Mouse (Mus musculus) hindbrain, embryonic 11.5 days (tissue): ENCODE measurements at regions not wholly inside any gene's neighbourhood (a gene's known extent, or its start where the extent isn't known, plus 50 kb on each side); places are given as distances from the start of the nearest gene placed in this dataset.

Source experiments
- ATAC-seq: fragments of 200-750 bp; cut with Nextera tagmentation; 2 replicates; pipeline ENCODE4 v1.8.0; 2017; ENCODE audit warnings: mild to moderate bottlenecking, moderate TSS enrichment, moderate library complexity; ENCODE audit not compliant: low FRiP score
- DNase-seq: peaks from one replicate; pipeline ENCODE4 v3.0.0-alpha.2; 2015; ENCODE audit warnings: low spot score
- H3K27ac ChIP-seq: fragments of 300-500 bp; sonication (generic); 2 replicates; pipeline ENCODE4 v1.5.1; 2014; ENCODE audit warnings: mild to moderate bottlenecking, low read depth, low read length
- H3K27me3 ChIP-seq: fragments of 300-500 bp; sonication (generic); 2 replicates; pipeline ENCODE4 v1.6.1; 2014; ENCODE audit warnings: mild to moderate bottlenecking, low read length, moderate library complexity, mixed read lengths; ENCODE audit not compliant: control insufficient read depth, insufficient read depth
- H3K36me3 ChIP-seq: fragments of 300-500 bp; sonication (generic); 2 replicates; pipeline ENCODE4 v1.6.1; 2014; ENCODE audit warnings: mild to moderate bottlenecking, low read length, moderate library complexity, mixed read lengths; ENCODE audit not compliant: control insufficient read depth, insufficient read depth
- H3K4me1 ChIP-seq: fragments of 300-500 bp; sonication (generic); replicated peaks from 2 replicates; pipeline ENCODE4 v1.6.1; 2014; ENCODE audit warnings: low read length, mixed read lengths; ENCODE audit not compliant: control insufficient read depth, insufficient read depth
- H3K4me2 ChIP-seq: fragments of 300-500 bp; sonication (generic); replicated peaks from 2 replicates; pipeline ENCODE4 v1.6.1; 2014; ENCODE audit warnings: mild to moderate bottlenecking, low read depth, low read length
- H3K4me3 ChIP-seq: fragments of 300-500 bp; sonication (generic); 2 replicates; pipeline ENCODE4 v1.5.1; 2014; ENCODE audit warnings: low read depth, low read length
- H3K9ac ChIP-seq: fragments of 300-500 bp; sonication (generic); 2 replicates; pipeline ENCODE4 v1.6.1; 2014; ENCODE audit warnings: low read depth, low read length
- H3K9me3 ChIP-seq: fragments of 300-500 bp; sonication (generic); 2 replicates; pipeline ENCODE4 v1.6.1; 2016; ENCODE audit warnings: low read length; ENCODE audit not compliant: control insufficient read depth
- WGBS: fragments of 180-500 bp; shearing (Covaris S2); extraction: QIAGEN DNeasy Blood & Tissue Kit; methylation state at CpG from one replicate; pipeline ENCODE4 v1.1.7; 2014; 5-methylcytosine and 5-hydroxymethylcytosine counted together

DNA sequence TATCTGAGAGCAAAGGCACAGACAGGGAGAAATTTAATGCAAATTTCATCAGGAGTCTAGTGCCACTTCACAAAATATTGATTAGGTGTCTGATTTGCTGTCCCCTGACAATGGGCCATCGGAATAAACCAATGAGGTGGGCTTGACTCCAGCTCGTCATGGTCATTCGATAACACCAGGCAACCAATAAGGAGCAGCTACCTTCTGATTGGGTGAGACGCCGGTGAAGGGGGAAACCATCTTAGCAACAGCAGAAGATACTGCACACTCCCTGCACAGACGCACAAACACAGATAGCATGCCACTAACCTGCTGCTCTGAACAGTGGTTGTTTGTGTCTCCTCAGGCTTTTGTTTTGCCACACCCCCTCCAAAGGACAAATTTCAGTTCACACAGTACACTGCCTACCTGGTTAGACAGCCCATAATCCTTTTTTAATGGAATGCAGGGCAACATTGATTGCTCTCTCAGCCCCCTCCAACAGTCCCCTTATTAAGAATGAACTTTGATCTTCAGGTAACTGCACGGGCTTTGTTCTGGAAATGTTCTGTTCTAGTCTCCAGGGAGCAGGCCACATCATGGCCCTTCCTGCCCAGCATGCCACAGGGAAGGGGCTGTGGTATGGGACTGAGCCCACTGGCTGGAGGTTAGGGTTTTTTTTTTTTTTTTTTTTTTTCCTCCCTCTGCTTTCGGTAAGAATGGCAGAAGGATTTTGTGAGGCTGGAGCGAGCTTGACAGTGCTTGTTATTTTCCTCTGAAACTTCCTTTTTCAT lies 285.1 kb upstream of the Ubash3b start:
- Histone ChIP-seq H3K36me3 (no peaks in the 10 kb centered on the region), H3K4me1 (no peaks in the 10 kb centered on the region), H3K4me3 (no peak overlapping the region), H3K9me3 (no peaks in the 10 kb centered on the region), H3K27me3 (no peaks in the 10 kb centered on the region), H3K9ac (0 out of 2 replicates have a peak overlapping the region, but pooled peaks have one; percentile 31), H3K4me2 (no peak overlapping the region), H3K27ac (peak overlapping the region; percentile 88)
- DNase-seq (peak; percentile 30), ATAC-seq (peak; percentile 74)
- 66% methylated on average over 9 of the region's 9 CpGs for WGBS

DNA sequence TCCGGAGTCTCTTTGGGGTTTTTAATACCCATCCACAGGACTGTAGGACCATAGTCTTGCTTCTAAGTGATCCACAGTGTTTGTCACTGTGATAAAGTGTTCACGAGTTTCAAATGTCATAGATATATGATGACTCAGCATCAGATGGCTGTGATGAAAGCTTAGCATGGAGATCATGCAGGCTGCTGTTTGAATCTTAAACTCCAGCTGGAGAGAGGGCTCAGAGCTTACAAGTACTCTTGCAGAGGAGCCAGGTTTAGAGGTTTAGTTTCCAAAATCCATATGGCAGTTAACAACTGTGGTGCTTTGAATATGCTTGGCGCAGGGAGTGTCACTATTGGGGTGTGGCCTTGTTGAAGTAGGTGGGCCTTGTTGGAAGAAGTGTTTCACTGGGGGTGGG lies 280.9 kb upstream of the Ubash3b start:
- H3K4me1 ChIP-seq: no peaks in the 10 kb centered on the region
- H3K4me2 ChIP-seq: no peak overlapping the region
- DNase-seq (no peak), ATAC-seq (no peak)
- no peaks in the 10 kb centered on the region for H3K27me3 ChIP-seq
- no peak overlapping the region for H3K27ac ChIP-seq
- H3K4me3 ChIP-seq: no peak overlapping the region
- H3K9ac ChIP-seq: no peak overlapping the region
- H3K36me3 ChIP-seq: no peaks in the 10 kb centered on the region
- 94% methylated on average over 3 of the region's 3 CpGs for WGBS
- peaks cover 2% of the 10 kb centered on the region; the same call in 1 of the 2 replicates for H3K9me3 ChIP-seq

DNA sequence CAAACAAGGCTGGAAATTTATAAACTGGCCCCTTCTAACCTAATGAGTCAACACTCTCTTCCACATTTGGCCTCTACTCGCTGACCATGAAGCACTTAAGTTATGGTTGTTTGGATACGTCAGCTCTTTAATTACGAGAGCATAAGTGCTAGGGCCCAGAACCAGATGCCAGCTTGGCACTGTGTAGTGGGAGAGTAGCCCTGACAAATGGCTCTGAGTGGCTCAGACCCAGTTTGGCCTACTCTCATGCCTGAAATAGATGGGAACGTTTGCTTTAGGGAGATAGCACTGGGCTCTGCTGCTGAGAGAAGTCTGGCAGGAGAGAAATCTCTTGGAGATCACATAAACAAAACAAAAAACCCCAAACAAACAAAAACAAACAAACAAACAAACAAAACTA lies 278.5 kb upstream of the Ubash3b start:
- H3K4me3 ChIP-seq: no peak overlapping the region
- H3K4me2 ChIP-seq: no peak overlapping the region
- DNase-seq: no peak
- no peak overlapping the region for H3K27ac ChIP-seq
- 0 out of 2 replicates have a peak, but pooled peaks cover 2% of the 10 kb centered on the region for H3K36me3 ChIP-seq
- no peaks in the 10 kb centered on the region for H3K4me1 ChIP-seq
- ATAC-seq: no peak
- H3K9ac ChIP-seq: no peak overlapping the region
- H3K9me3 ChIP-seq: peaks cover 2% of the 10 kb centered on the region; the same call in 1 of the 2 replicates
- 89% methylated on average over 4 of the region's 4 CpGs for WGBS
- H3K27me3 ChIP-seq: no peaks in the 10 kb centered on the region

DNA sequence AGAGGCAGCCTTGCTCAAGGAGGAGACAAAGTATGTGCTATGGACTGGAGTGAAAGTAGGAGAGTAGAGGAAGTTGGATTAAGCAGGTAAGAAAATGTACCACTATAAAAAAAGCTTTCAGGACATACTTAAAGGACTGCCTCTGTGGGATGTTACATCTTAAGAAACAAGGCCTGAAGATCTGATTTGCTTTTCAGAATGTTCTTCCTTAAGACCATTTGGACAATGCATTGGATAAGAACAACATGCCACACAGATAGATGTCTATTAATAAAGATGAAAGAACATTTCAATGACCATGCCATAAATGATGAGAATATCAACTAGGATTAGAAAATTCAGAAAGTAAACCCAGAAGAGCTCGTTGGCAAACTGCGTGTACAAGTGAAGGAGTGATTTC lies 276.6 kb upstream of the Ubash3b start:
- Histone ChIP-seq H3K4me1 (no peaks in the 10 kb centered on the region), H3K9ac (no peak overlapping the region), H3K9me3 (peaks cover 2% of the 10 kb centered on the region; the same call in 1 of the 2 replicates), H3K4me3 (no peak overlapping the region), H3K27ac (no peak overlapping the region), H3K4me2 (no peak overlapping the region), H3K36me3 (0 out of 2 replicates have a peak, but pooled peaks cover 2% of the 10 kb centered on the region), H3K27me3 (no peaks in the 10 kb centered on the region)
- 98% methylated on average over 2 of the region's 2 CpGs for WGBS
- no peak for DNase-seq
- no peak for ATAC-seq

DNA sequence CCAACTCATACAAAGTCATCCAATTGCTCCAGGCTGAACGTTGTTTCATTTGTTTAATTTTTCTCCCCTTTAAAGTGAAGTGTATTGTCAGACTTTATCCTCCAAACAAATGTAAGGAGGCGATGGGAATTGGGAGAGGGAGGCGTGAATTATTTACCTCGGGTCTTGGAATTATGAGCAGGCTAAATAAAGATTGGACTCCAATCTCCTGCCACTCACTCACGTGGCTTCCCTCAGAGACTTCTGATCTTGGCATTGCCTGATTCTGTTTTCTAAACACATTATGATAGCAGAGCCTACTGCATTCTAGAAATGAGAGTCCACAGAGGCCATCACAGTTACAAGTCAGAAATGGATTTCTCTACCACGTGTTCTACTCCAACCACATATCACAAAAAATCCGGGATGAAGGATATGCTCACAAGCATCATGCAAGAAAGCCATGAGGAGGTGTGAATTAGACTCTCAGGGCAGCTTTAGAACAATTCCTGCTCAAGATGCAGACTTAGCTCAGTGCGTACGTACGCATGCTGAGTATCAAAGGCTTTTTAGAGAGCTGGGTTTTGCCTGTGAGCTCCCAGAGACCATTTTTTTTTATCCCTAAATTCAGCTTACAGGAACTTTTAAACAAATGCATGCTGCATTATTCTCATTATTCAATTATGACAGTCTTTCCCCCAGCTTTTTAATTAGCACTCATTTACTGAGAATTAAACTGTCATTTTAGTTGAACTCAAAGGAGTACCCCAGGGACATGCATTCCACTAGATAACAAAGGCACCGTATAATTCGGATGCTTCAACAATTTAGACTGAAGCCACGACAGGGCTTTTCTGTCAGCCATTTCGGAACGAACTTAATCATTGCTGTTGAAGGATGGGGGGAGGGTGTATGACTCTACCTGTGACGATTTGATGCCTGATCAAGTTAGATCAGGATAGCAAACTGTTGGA lies 269.2 kb upstream of the Ubash3b start:
- Histone ChIP-seq H3K9ac (no peak overlapping the region), H3K27ac (peak overlapping the region; percentile 53; the same call in 1 of the 2 replicates), H3K27me3 (no peaks in the 10 kb centered on the region), H3K36me3 (no peaks in the 10 kb centered on the region), H3K9me3 (no peaks in the 10 kb centered on the region), H3K4me3 (no peak overlapping the region), H3K4me1 (peaks cover 4% of the 10 kb centered on the region), H3K4me2 (no peak overlapping the region)
- DNase-seq (no peak), ATAC-seq (no peak)
- WGBS: 63% methylated on average over 16 of the region's 16 CpGs

DNA sequence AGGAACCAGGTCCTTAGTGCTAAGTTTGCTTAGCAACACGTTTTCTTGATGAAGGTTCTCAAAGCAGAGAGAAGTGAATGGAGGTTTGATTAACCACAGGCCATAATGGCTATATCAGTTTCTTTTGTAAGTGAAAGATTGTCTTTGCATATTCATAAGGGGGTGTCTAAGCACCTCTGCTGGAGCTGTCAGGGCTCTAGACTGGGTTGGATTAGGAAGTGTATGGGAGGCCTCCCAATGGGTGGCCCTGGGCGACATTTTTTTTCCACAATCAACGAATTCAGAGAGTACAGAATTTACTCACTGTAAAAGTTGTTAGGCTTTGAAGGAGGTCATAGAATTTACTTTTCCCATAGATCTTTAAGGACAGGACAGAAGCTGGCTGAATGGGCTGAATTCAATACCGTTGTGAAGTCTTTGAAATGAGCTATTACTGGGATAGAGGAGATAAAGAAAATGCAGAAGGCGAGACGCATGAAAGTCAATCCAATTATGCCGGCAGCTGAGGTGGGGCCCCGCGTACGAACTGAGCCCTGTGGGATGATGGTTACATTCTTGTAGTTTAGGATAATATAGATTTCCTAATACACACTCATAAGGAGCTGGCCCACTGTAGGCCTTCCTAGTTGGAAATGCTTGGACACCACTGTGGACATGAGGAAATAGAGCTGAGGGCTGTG lies 268.4 kb upstream of the Ubash3b start:
- Histone ChIP-seq H3K9me3 (no peaks in the 10 kb centered on the region), H3K9ac (no peak overlapping the region), H3K27ac (0 out of 2 replicates have a peak overlapping the region, but pooled peaks have one; percentile 53), H3K4me2 (no peak overlapping the region), H3K36me3 (no peaks in the 10 kb centered on the region), H3K4me1 (peaks cover 4% of the 10 kb centered on the region), H3K27me3 (no peaks in the 10 kb centered on the region), H3K4me3 (no peak overlapping the region)
- 51% methylated on average over 10 of the region's 10 CpGs for WGBS
- DNase-seq: peak; percentile 31
- peak; percentile 78 for ATAC-seq

DNA sequence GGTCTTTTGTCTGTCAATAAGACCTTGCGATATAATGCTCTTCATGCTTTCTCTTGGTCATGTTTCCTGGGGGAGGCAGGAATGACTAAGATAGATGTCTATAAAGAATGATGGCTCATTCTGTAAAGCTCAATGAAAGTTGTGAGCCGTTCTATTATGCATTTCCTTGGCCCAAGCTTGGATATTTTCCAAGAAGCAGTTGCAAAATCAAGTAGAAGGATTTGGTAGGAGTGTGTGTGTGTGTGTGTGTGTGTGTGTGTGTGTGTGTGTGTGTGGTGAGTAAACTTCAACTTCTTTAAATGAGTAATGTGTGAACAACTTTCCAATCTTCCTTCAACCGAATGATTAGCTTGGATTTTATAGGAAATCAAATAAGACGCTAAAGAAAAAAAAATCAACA lies 267.7 kb upstream of the Ubash3b start:
- H3K27ac ChIP-seq: 0 out of 2 replicates have a peak overlapping the region, but pooled peaks have one; percentile 30
- no peak for ATAC-seq
- H3K4me3 ChIP-seq: no peak overlapping the region
- 85% methylated on average over 4 of the region's 4 CpGs for WGBS
- no peaks in the 10 kb centered on the region for H3K27me3 ChIP-seq
- H3K4me1 ChIP-seq: peaks cover 4% of the 10 kb centered on the region
- no peak for DNase-seq
- no peak overlapping the region for H3K9ac ChIP-seq
- H3K4me2 ChIP-seq: no peak overlapping the region
- no peaks in the 10 kb centered on the region for H3K36me3 ChIP-seq
- no peaks in the 10 kb centered on the region for H3K9me3 ChIP-seq

DNA sequence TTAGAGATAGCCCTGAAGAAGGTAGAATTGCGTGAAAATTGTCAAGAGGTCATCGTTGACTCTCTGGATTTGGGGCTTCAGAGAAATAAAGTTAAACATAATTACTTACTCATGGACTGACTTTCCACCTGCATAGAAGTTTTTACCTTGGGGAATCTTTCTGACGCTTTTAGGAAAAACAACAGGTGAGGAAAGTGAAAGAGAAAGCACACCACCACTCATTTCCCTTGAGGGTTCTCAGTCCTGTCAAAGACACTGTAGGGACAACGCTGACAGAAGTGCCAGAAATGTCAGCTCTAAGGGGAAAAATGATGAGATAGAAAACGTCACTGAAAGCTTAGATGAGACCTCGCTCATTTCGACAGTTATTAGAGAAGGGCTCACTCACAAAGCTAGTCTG lies 265.2 kb upstream of the Ubash3b start:
- no peaks in the 10 kb centered on the region for H3K9me3 ChIP-seq
- H3K27ac ChIP-seq: no peak overlapping the region
- no peaks in the 10 kb centered on the region for H3K27me3 ChIP-seq
- ATAC-seq (no peak), DNase-seq (no peak)
- no peak overlapping the region for H3K4me3 ChIP-seq
- no peak overlapping the region for H3K4me2 ChIP-seq
- peaks cover 4% of the 10 kb centered on the region for H3K4me1 ChIP-seq
- WGBS: 91% methylated on average over 7 of the region's 7 CpGs
- no peak overlapping the region for H3K9ac ChIP-seq
- no peaks in the 10 kb centered on the region for H3K36me3 ChIP-seq
